Mouse (Mus musculus) erythroblast, embryonic 14.5 days (primary cell): ENCODE measurements around the gene Pmf1.

Source experiments
- GATA1 ChIP-seq: IDR thresholded peaks from 2 replicates; pipeline ENCODE4 v1.6.1; 2012; ENCODE audit warnings: low read length, inconsistent platforms, mixed read lengths
- TAL1 ChIP-seq: IDR thresholded peaks from 3 replicates; pipeline ENCODE4 v1.6.1; 2012; ENCODE audit warnings: low read length, inconsistent platforms, mixed read lengths

- no peak for TF ChIP-seq TAL1
- TF ChIP-seq GATA1: no peak
Measured at GRCm38 (mm10) chr3:88456746-88457532, 46.8 kb upstream of the Pmf1 start.
